Mouse (Mus musculus) thymus, postnatal 25 days (tissue): Measurements from ENCODE around the gene Kat6b.
"Not testable (repeated sequence)": the region's sequence is repeated elsewhere in the genome, so short reads cannot be mapped to it uniquely, and the experiment has no call there.

Experiments used
- DNase-seq: peaks from one replicate; pipeline ENCODE4 v3.0.0; 2022

The Kat6b gene

GRCm38 (mm10) chr14:21481231-21481630 lies at the start of gene Kat6b:
Gene Kat6b (plus strand): TSS chr14:21481434.
- no peak for DNase-seq

- DNase-seq: no peak
Observed at GRCm38 (mm10) chr14:21433415-21433814, 47.8 kb upstream of the Kat6b start.

- no peak for DNase-seq
Observed at GRCm38 (mm10) chr14:21433995-21434394, 47.2 kb upstream of the Kat6b start.

- no peak for DNase-seq
Observed at GRCm38 (mm10) chr14:21434686-21435085, 46.5 kb upstream of the Kat6b start.

- peak; percentile 8 for DNase-seq
Observed at GRCm38 (mm10) chr14:21439785-21440184, 41.4 kb upstream of the Kat6b start.

DNA sequence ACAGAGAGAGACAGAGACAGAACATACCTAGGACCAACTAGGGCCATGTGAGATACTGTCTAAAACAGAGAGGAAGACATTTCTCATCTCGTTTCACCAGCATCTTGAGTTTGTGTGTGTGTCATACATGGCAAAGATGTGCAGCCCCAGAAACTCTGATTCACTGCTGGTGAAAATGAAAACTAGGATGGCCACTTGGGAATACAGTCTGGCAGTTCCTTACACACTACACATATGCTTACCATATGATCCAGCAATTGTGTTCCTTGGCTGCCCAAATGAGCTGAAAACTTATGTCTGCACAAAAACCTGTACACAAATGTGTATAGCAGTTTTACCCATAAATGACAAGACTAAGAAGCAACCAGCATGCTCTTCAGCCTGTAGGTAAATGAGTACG lies 40.7 kb upstream of the Kat6b start:
- no peak for DNase-seq

GRCm38 (mm10) chr14:21441772-21442533 lies 39.3 kb upstream of the Kat6b start:
- no peak for DNase-seq

GRCm38 (mm10) chr14:21452581-21452980 lies 28.7 kb upstream of the Kat6b start:
- DNase-seq: no peak

GRCm38 (mm10) chr14:21453896-21454295 lies 27.3 kb upstream of the Kat6b start:
- no peak for DNase-seq

- no peak for DNase-seq
Observed at GRCm38 (mm10) chr14:21455654-21456350, 25.4 kb upstream of the Kat6b start.

DNA sequence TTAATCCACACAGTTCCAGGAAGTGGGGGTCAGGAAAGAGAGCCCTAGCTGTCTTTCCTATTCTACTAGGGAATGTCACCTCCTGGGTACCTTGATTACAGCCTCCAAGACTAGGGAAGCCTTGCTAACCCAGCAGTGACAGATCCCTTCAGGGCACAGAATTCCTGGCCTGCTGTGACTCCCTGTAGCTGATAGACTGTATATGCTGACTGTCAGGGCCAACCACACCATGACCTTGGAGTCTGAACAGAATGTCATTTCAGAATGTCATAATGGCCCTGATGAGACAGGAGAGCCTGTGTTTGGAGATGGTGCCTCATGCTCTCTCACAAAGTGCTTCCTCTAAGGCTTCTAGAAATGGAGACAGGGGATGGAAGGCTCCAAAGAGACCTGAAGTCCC lies 24.7 kb upstream of the Kat6b start:
- no peak for DNase-seq

- no peak for DNase-seq
Observed at GRCm38 (mm10) chr14:21457876-21458275, 23.4 kb upstream of the Kat6b start.

DNA sequence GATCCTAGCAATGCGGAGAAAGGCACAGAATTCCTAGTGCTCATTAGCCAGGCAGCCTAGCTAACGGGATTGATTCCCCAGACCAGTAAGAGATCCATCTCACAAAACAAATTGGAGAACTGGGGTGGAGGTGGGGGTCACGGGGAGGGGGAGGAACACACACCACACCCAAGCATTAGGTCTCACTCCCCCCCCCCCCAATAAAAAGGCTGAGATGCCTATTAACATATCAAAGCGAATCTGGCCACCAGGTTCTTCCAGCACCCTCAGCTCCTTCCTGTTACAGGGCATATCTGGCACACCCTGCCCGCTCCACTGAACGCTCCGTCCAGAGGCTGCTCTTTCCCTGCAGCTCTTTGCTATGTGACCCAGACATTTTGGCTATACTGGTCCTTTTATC lies 22.5 kb upstream of the Kat6b start:
- no peak for DNase-seq

- no peak for DNase-seq
Observed at GRCm38 (mm10) chr14:21459163-21459562, 22.1 kb upstream of the Kat6b start.

DNA sequence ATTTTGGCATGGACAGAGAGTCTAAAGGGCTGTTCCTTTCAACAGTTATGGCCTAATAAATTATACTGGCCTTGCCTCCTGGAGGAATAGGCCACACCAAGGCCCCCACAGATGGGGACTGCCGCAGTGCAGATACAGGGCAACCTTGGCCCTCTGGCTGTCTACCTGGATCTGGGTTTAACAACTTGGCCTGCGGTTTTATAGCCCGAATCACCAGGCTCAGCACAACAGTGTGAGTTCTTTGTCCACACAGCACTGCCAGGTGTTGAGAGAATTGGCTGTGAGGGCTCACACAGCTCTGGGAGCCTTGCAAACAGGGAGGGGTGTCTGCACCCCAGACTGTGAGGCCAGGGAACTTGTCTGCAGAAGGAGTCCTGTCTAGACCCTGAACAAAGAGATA lies 18.8 kb upstream of the Kat6b start:
- DNase-seq: no peak

GRCm38 (mm10) chr14:21463117-21463712 lies 18.0 kb upstream of the Kat6b start:
- DNase-seq: no peak

DNA sequence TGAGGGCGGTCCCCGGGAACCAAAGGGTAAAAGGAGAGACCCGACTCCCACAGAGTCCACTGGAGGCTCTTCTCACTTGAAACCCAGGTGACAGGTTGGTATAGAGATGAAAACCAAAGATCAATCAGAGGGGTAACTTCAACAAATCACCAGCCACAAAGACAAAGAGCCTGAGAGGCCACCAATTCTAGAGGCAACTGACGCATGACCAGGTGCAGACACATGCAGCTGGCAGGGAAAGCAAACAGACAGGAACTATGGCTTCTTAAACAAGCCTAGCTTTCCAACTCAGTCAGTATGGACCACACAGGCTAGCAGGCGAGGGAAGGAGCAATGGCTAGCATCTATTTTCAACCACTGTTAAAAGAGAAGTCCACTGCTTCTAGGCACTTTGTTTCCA lies 10.8 kb upstream of the Kat6b start:
- DNase-seq: peak; percentile 17

DNA sequence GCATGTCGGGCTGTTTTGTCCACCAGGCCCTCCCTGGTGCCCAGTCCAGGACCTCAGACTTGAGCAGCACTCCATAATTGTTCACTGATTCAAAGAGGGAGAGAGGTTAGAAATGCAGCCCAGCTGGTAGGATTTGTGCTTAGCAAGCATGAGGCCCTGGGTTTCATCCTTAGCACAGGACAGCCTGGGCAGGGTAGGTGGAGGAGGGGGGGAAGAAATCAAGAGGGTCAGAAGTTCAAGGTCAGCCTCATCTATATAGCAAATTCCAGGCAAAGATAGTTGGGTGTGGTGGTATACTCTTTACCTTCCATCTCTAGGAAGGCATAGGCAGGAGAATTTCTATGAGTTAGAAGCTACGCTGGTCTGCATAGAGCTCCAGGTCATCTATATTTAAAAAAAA lies 9.3 kb upstream of the Kat6b start:
- DNase-seq: no peak

GRCm38 (mm10) chr14:21474593-21475132 lies 6.6 kb upstream of the Kat6b start:
- not testable (repeated sequence) for DNase-seq

GRCm38 (mm10) chr14:21477181-21477580 lies 4.1 kb upstream of the Kat6b start:
- DNase-seq: no peak

GRCm38 (mm10) chr14:21479566-21479965 lies 1.7 kb upstream of the Kat6b start:
- no peak for DNase-seq

DNA sequence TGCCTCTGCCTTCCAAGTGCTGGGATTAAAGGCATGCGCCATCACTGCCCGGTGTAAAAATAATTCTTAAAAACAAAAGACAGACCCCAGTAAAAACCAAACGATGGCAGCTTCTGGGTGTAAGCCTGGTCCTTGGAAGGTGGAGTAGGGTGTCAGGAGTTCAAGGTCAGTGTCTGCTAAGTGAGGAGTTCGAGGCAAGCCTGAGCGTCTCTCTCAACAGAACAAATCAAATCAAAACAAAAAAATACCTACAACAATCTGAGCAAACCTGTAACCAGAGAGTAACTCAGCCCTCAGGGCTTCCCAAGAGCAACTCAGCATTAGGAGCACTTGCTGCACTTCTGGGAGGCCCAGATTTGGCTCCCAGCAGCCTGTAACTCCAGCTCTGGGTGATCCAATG lies 1.0 kb upstream of the Kat6b start:
- DNase-seq: no peak

DNA sequence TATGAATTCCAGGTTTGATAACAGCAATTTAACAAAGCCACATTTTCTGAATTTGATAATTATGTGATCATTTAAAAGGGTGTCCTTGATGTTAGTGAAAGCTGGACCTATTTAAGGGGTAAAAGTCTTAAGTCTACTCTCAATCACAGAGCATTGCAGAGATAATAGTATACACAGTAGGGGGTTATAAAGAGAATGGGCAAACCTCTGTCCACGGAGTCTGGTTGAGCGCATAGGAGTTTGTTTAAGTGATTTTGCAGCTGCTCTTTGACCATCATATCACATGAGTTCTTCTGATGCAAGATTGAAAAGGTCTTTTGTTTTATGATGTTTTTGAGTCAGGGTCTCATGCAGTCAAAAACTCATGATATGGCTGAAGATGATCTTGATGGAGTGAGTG lies 3.0 kb downstream of the Kat6b start:
- no peak for DNase-seq

- no peak for DNase-seq
Observed at GRCm38 (mm10) chr14:21484693-21485092, 3.5 kb downstream of the Kat6b start.
